Mouse (Mus musculus) left cerebral cortex, postnatal 36 days (tissue): Measurements from ENCODE around the gene Taf12. TPM values are rescaled to one million over a fixed set of nuclear protein-coding genes. Genes with fewer than 3 reads are reported as not detected.
A peak's percentile ranks its signal among the peaks of the same experiment; 100 is the strongest.
"Not testable (repeated sequence)": the region's sequence is repeated elsewhere in the genome, so short reads cannot be mapped to it uniquely, and the experiment has no call there.

Source experiments
- DNase-seq, 2 experiments: peaks; one replicate each; pipeline ENCODE4 v3.0.0; 2021 to 2022; ENCODE audit warnings: low spot score in 2 of 2, mixed read lengths in 1 of 2
- intact Hi-C: fragments of 180-260 bp; cut with DNase I; formaldehyde crosslinking; loops from one replicate; pipeline ENCODE4 v1.15.1; 2025
- total RNA-seq, 2 experiments: library from RNA; stranded (reverse); gene quantifications; 2 replicates each; pipeline ENCODE4 v1.2.3; 2021

The Taf12 gene
- total RNA-seq, 2 experiments from 2014 or later, result 19.0 to 25.2 TPM

GRCm38 (mm10) chr4:132268871-132269739, 5.1 kb upstream of the Taf12 start:
- intact Hi-C loops, result no loop called here
- DNase-seq, result no peak

GRCm38 (mm10) chr4:132269740-132270560, 4.2 kb upstream of the Taf12 start:
- intact Hi-C loops, result loop anchor here (5.0 kb wide), 1 partner anchor 242 kb away; the partner anchor contains the start of gene Sesn2
- peak; percentile 80 to 85 for DNase-seq

- intact Hi-C loops, result loop anchor here (5.0 kb wide), 1 partner anchor 239 kb away; the partner anchor contains the start of gene Sesn2
- no peak for DNase-seq
These were observed 1.0 kb upstream of the Taf12 start for GRCm38 (mm10) chr4:132273166-132273565.

GRCm38 (mm10) chr4:132275949-132276348, 1.8 kb downstream of the Taf12 start:
- intact Hi-C loops, result no loop called here
- no peak for DNase-seq

GRCm38 (mm10) chr4:132288840-132289239, 14.7 kb downstream of the Taf12 start:
- intact Hi-C loops, DNase-seq: not testable (repeated sequence)

GRCm38 (mm10) chr4:132291056-132291455, 16.9 kb downstream of the Taf12 start:
- no peak for DNase-seq
- intact Hi-C loops, result loop anchor here (5.0 to 10.0 kb wide), 2 partner anchors 41 to 124 kb away; no protein-coding TSS in a partner anchor

GRCm38 (mm10) chr4:132291624-132292335, 17.6 kb downstream of the Taf12 start:
- intact Hi-C loops, result loop anchor here (5.0 to 10.0 kb wide), 2 partner anchors 41 to 123 kb away; no protein-coding TSS in a partner anchor
- DNase-seq, result no peak

GRCm38 (mm10) chr4:132292988-132293387, 18.8 kb downstream of the Taf12 start:
- intact Hi-C loops, result loop anchor here (5.0 to 10.0 kb wide), 2 partner anchors 39 to 122 kb away; no protein-coding TSS in a partner anchor

GRCm38 (mm10) chr4:132293682-132294240, 19.6 kb downstream of the Taf12 start:
- intact Hi-C loops, result loop anchor here (5.0 to 10.0 kb wide), 2 partner anchors 39 to 121 kb away; no protein-coding TSS in a partner anchor
- DNase-seq, result no peak

More at GRCm38 (mm10) chr4:132292988-132293387, 18.8 kb downstream of the Taf12 start:
- no peak for DNase-seq

- no peak for DNase-seq
These were observed 21.7 kb downstream of the Taf12 start for GRCm38 (mm10) chr4:132295696-132296390.

GRCm38 (mm10) chr4:132299849-132300248, 25.7 kb downstream of the Taf12 start:
- intact Hi-C loops, result loop anchor here (10.0 kb wide), 2 partner anchors 115 to 215 kb away; partner anchors contain the start of gene Sesn2
- no peak for DNase-seq

More at GRCm38 (mm10) chr4:132295696-132296390, 21.7 kb downstream of the Taf12 start:
- intact Hi-C loops, result loop anchor here (10.0 kb wide), 1 partner anchor 119 kb away; no protein-coding TSS in a partner anchor

GRCm38 (mm10) chr4:132301486-132301885, 27.3 kb downstream of the Taf12 start:
- intact Hi-C loops, result loop anchor here (10.0 kb wide), 1 partner anchor 213 kb away; the partner anchor contains the start of gene Sesn2
- no peak for DNase-seq

- intact Hi-C loops, result loop anchor here (10.0 kb wide), 1 partner anchor 213 kb away; the partner anchor contains the start of gene Sesn2
- DNase-seq, result no peak
These were observed 28.1 kb downstream of the Taf12 start for GRCm38 (mm10) chr4:132301965-132302938.

- DNase-seq, result peak; percentile 64 to 78
- intact Hi-C loops, result loop anchor here (10.0 kb wide), 1 partner anchor 212 kb away; the partner anchor contains the start of gene Sesn2
These were observed 28.8 kb downstream of the Taf12 start, which contains the start of gene Rab42 for GRCm38 (mm10) chr4:132302939-132303479. Rab42 (minus strand) TSS chr4:132303385.

GRCm38 (mm10) chr4:132303484-132303883, 29.3 kb downstream of the Taf12 start:
- intact Hi-C loops, result loop anchor here (10.0 kb wide), 1 partner anchor 211 kb away; the partner anchor contains the start of gene Sesn2
- not testable (repeated sequence) for DNase-seq

- no peak for DNase-seq
- intact Hi-C loops, result loop anchor here (10.0 kb wide), 1 partner anchor 210 kb away; the partner anchor contains the start of gene Sesn2
These were observed 31.1 kb downstream of the Taf12 start for GRCm38 (mm10) chr4:132305276-132305675.
